Mouse (Mus musculus) layer of hippocampus, postnatal 14 days (tissue): Measurements from ENCODE around the gene Pde4b. TPM values are rescaled to one million over a fixed set of nuclear protein-coding genes. Genes with fewer than 3 reads are reported as not detected.

Experiments used
- DNase-seq, 2 experiments: peaks; one replicate each; pipeline ENCODE4 v3.0.0; 2021 to 2022; ENCODE audit warnings: low spot score in 2 of 2, mixed read lengths in 1 of 2
- total RNA-seq, 2 experiments: library from RNA; stranded (reverse); gene quantifications; 2 replicates each; pipeline ENCODE4 v1.2.3; 2021

The Pde4b gene
- total RNA-seq, 2 experiments from 2014 or later: 61.5 to 68.9 TPM

- DNase-seq: no peak
Observed at GRCm38 (mm10) chr4:102635258-102635657, 547.9 kb downstream of the Pde4b start.

GRCm38 (mm10) chr4:102635944-102636343 lies 548.6 kb downstream of the Pde4b start:
- no peak for DNase-seq

DNA sequence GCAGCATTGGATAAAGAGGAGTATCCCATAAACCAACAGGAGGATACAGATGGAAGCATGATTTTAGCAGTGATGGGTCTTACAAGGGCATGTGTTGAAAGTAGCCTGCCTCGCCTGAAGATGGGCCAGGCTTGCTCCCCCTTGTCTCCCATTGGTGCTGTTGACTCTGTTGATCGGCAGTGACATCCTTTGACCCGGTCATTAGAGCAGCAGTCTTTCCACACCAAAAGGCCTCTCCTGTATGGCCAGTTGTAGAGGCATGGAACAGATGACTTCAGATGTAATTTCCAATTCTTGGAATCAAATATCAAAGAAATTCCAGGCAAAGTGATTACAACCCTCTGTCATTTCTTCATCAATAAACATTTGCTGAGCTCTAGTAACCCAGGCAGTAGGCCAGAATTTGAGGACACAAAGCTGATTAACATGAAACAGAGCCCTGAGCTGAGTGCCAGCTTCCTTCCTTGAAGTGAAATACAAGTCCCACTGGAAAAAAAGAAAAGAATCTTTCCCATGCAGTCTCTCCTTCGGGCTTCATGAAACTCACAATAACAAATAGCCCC lies 550.1 kb downstream of the Pde4b start:
- DNase-seq: peak in 1 of 2 experiments; percentile 36

DNA sequence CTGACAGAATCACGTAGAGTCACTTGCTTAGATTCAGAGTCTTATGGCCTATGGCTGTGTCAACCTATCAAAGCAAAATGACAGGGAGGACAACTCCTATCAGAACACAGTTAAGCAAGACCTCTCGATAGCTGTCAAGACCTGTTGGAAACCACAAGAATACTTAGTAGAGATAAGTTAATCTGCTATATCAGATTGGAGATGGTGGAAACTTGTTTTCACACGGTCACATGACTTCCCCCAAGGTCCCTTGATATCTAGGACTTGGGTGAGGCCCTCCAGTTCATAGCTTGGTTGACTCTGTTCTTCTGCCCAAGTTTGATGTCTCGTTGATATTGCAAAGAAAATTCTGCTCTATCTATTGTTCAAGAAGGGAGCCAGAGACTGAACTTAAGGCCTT lies 553.6 kb downstream of the Pde4b start:
- DNase-seq: no peak

DNA sequence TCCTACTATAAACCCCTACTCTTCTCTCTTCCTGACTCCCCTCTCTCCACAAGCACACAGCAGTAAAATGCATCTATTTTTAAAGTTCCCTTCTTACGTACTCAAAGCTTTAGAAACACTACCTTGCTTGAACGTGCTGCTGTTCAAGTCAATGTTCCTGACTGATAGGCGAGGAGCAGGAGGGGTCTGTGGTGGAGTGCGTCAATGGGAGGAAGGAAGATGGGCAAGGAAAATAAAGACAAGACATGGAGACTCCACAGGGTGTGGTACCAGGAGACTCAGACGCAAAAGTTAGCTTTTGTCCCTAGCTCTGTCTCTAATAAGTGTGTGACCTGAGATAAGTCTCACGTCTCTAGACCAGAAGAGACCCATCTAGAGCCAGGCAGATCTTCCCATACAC lies 556.7 kb downstream of the Pde4b start:
- DNase-seq: no peak

DNA sequence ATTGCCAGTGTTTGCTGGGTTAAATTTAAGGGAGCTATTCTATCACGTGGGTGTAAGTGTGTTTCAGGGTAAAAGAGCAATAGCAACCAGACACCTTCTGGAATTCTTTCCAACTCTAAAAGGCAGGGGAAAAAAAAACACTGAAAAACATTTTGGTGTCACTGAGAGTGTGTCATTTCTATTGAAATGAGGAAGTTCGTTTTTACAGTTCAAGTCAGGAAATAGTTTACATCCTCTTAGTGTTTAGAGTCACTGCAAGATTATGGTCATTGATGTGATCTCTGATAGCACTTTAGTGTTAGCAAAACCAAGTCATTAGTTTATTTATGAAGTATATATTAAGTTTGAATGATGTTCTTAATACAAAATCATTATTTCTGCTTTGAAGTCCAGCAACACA lies 559.7 kb downstream of the Pde4b start:
- no peak for DNase-seq

- DNase-seq: no peak
Observed at GRCm38 (mm10) chr4:102655331-102655730, 568.0 kb downstream of the Pde4b start.

- peak; percentile 28 to 79 for DNase-seq
Observed at GRCm38 (mm10) chr4:102656494-102657036, 569.2 kb downstream of the Pde4b start.

Other genes starting within 250 kb of the Pde4b start
- gene B020004J07Rik, start 243.5 kb upstream of the Pde4b start, total RNA-seq: not detected
- not detected for gene C130073F10Rik, start 193.8 kb upstream of the Pde4b start, total RNA-seq
- not detected for gene Gm12800, start 178.4 kb upstream of the Pde4b start, total RNA-seq
- gene Gm12794, start 147.1 kb upstream of the Pde4b start, total RNA-seq: not detected
- not detected for gene Gm12790, start 106.5 kb upstream of the Pde4b start, total RNA-seq
- gene Gm12789, start 100.9 kb upstream of the Pde4b start, total RNA-seq: not detected